Mouse (Mus musculus) effector memory CD4-positive, alpha-beta T cell, adult 5 months (primary cell): ENCODE measurements around the gene Gm11168. TPM values are rescaled to one million over a fixed set of nuclear protein-coding genes. Genes with fewer than 3 reads are reported as not detected.

ENCODE experiments used
- polyA plus RNA-seq: library from polyadenylated mRNA; unstranded; fragments of 100-300 nt; shearing (Covaris generic); gene quantifications from one replicate; pipeline ENCODE4 v1.2.1, GENCODE M21; 2017

Gene Gm11168
- polyA plus RNA-seq, result 16.8 TPM

DNA sequence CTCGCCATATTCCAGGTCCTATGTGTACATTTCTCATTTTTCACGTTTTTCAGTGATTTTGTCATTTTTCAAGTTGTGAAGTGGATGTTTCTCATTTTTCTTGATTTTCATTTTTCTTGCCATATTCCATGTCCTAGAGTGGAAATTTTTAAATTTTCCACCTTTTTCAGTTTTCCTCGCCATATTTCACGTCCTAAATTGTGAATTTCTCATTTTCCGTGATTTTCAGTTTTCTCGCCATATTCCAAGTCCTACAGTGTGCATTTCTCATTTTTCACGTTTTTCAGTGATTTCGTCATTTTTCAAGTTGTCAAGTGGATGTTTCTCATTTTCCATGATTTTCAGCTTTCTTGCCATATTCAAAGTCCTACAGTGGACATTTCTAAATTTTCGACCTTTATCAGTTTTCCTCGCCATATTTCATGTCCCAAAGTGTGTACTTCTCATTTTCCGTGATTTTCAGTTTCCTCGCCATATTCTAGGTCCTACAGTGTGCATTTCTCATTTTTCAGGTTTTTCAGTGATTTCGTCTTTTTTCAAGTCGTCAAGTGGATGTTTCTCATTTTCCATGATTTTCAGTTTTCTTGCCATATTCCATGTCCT, at the start of gene Gm11168:
TSS of gene Gm11168 (plus strand) at position 553 of the 603 bp plus-strand sequence.

GRCm38 (mm10) chr9:3000445-3000972, 2.6 kb upstream of the Gm11168 start, which contains the start of gene Gm10722:
Gene Gm10722, plus strand, starts transcription at chr9:3000922.

DNA sequence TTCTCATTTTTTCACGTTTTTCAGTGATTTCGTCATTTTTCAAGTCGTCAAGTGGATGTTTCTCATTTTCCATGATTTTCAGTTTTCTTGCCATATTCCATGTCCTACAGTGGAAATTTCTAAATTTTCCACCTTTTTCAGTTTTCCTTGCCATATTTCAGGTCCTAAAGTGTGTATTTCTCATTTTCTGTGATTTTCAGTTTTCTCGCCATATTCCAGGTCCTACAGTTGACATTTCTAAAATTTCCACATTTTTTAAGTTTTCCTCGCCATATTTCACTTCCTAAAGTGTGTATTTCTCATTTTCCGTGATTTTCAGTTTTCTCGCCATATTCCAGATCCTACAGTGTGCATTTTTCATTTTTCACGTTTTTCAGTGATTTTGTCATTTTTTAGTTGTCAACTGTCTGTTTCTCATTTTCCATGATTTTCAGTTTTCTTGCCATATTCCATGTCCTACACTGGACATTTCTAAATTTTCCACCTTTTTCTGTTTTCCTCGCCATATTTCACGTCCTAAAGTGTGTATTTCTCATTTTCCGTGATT, 9.7 kb downstream of the Gm11168 start, which contains the start of gene Gm10721:
TSS of gene Gm10721 (plus strand) at position 408 of the 547 bp plus-strand sequence.

DNA sequence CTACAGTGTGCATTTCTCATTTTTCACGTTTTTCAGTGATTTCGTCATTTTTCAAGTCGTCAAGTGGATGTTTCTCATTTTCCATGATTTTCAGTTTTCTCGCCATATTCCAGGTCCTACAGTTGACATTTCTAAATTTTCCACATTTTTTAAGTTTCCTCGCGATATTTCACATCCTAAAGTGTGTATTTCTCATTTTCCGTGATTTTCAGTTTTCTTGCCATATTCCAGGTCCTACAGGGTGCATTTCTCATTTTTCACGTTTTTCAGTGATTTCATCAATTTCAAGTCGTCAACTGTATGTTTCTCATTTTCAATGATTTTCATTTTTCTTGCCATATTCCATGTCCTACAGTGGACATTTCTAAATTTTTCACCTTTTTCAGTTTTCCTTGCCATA, 12.2 kb downstream of the Gm11168 start, which contains the start of gene Gm10720:
TSS of gene Gm10720 (plus strand) at position 301 of the 400 bp plus-strand sequence.

DNA sequence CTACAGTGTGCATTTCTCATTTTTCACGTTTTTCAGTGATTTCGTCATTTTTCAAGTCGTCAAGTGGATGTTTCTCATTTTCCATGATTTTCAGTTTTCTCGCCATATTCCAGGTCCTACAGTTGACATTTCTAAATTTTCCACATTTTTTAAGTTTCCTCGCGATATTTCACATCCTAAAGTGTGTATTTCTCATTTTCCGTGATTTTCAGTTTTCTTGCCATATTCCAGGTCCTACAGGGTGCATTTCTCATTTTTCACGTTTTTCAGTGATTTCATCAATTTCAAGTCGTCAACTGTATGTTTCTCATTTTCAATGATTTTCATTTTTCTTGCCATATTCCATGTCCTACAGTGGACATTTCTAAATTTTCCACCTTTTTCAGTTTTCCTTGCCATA, 14.0 kb downstream of the Gm11168 start, which contains the start of gene Gm10719:
TSS of gene Gm10719 (plus strand) at position 301 of the 400 bp plus-strand sequence.

GRCm38 (mm10) chr9:3023312-3023984, 20.3 kb downstream of the Gm11168 start, which contains the start of gene Gm10718:
Gene Gm10718, plus strand, starts transcription at chr9:3023547.

DNA sequence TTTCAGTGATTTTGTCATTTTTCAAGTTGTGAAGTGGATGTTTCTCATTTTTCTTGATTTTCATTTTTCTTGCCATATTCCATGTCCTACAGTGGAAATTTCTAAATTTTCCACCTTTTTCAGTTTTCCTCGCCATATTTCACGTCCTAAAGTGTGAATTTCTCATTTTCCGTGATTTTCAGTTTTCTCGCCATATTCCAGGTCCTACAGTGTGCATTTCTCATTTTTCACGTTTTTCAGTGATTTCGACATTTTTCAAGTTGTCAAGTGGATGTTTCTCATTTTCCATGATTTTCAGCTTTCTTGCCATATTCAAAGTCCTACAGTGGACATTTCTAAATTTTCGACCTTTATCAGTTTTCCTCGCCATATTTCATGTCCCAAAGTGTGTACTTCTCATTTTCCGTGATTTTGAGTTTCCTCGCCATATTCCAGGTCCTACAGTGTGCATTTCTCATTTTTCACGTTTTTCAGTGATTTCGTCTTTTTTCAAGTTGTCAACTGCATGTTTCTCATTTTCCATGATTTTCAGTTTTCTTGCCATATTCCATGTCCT, 21.8 kb downstream of the Gm11168 start, which contains the start of gene Gm10717:
TSS of gene Gm10717 (plus strand) at position 506 of the 556 bp plus-strand sequence.

DNA sequence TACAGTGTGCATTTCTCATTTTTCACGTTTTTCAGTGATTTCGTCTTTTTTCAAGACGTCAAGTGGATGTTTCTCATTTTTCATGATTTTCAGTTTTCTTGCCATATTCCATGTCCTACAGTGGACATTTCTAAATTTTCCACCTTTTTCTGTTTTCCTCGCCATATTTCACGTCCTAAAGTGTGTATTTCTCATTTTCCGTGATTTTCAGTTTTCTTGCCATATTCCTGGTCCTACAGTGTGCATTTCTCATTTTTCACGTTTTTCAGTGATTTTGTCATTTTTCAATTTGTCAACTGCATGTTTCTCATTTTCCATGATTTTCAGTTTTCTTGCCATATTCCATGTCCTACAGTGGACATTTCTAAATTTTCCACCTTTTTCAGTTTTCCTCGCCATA, 31.2 kb downstream of the Gm11168 start, which contains the start of gene Gm17535:
TSS of gene Gm17535 (plus strand) at position 301 of the 400 bp plus-strand sequence.

GRCm38 (mm10) chr9:3036577-3036976, 33.4 kb downstream of the Gm11168 start, which contains the start of gene Gm10715:
Gene Gm10715, plus strand, starts transcription at chr9:3036877.

Other genes with a start within 250 kb of the Gm11168 start
- gene Gm10722, start 2.4 kb upstream of the Gm11168 start, polyA plus RNA-seq, result 2.1 TPM
- not detected for gene Gm10721, start 9.8 kb downstream of the Gm11168 start, polyA plus RNA-seq
- gene Gm10720, start 12.3 kb downstream of the Gm11168 start, polyA plus RNA-seq, result 2.4 TPM
- 11.4 TPM for gene Gm10719, start 14.1 kb downstream of the Gm11168 start, polyA plus RNA-seq
- gene Gm10718, start 20.2 kb downstream of the Gm11168 start, polyA plus RNA-seq, result 12.6 TPM
- gene Gm10717, start 22.1 kb downstream of the Gm11168 start, polyA plus RNA-seq, result 41.5 TPM
- gene Gm17535, start 31.3 kb downstream of the Gm11168 start, polyA plus RNA-seq, result 1.6 TPM
- gene Gm10715, start 33.5 kb downstream of the Gm11168 start, polyA plus RNA-seq, result not detected